ENCODE assay signal across 15 mouse cellular contexts in the genomic region with DNA sequence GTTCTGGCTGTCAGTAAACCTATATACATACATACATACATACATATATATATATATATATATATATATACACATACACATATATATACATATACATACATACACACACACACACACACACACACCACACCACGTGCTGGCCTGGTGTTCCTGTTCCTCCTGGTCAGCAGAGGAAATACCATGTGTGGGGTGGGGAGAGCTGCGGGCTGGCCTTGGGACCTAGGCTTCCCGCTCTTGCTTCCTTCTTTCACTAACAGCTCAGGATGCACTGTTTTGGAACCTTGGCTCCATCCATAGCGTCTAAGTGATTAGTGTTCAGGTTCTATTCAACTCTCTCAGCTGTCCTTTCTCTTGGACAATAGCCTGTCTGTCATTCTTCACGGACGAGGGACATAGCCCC. TPM values are rescaled to one million over a fixed set of nuclear protein-coding genes. Genes with fewer than 3 reads are reported as not detected.
DNase-seq lines count a peak whose midpoint lies in the region; ATAC-seq and TF ChIP-seq lines count a peak whose summit lies in the region.
"Had no signal": no experiment of that assay in that cellular context is flagged by ENCODE, and none has a peak within 500 bp of the region (broad histone marks: within the 10 kb centered on the region; RNA-seq: fewer than 3 reads in every experiment).

No protein-coding gene starts in this region.

- H3K36me3 ChIP-seq in heart, embryonic 13.5 days, result peaks cover 24% of the 10 kb centered on the region
- H3K36me3 ChIP-seq in embryonic facial prominence, embryonic 10.5 days (replicated peaks), result peaks cover 33% of the 10 kb centered on the region
- no peaks in the 10 kb centered on the region for H3K36me3 ChIP-seq in liver, embryonic 14.5 days (replicated peaks; ENCODE audit: control insufficient read depth, insufficient read depth, low read depth)

- H3K9ac ChIP-seq in heart, embryonic 13.5 days, result no peak overlapping the region
- H3K9ac ChIP-seq in liver, embryonic 14.5 days (replicated peaks), result peak overlapping the region; percentile 32
- H3K9ac ChIP-seq: hindbrain, embryonic 14.5 days; neural tube, embryonic 15.5 days had no signal

- no peak for TF ChIP-seq EP300 in liver, embryonic 14.5 days (IDR thresholded peaks at IDR 0.05; ENCODE audit: low read depth)

- no peak for DNase-seq in heart, adult 9 months (ENCODE audit: low spot score in 2 of 2)
- peak; percentile 39 to 56 for DNase-seq in kidney, postnatal 36 days
- DNase-seq in kidney, adult 9 months, result no peak
- no peak for DNase-seq in embryonic facial prominence, embryonic 10.5 days (ENCODE audit: low spot score)
- DNase-seq in liver, embryonic 14.5 days (ENCODE audit: low read depth in 3 of 3, low spot score in 3 of 3), result no peak
- DNase-seq in layer of hippocampus, postnatal 10 days (ENCODE audit: low spot score in 2 of 2), result no peak
- DNase-seq: cerebellum, adult 9-11 months; gastrocnemius, postnatal 14 days; layer of hippocampus, postnatal 36 days; thymus, postnatal 25 days had no signal

- peaks cover 72% of the 10 kb centered on the region for H3K4me1 ChIP-seq in heart, embryonic 13.5 days
- H3K4me1 ChIP-seq in embryonic facial prominence, embryonic 10.5 days, result peaks cover 19% of the 10 kb centered on the region
- peaks cover 58 to 70% of the 10 kb centered on the region in 2 experiments for H3K4me1 ChIP-seq in liver, embryonic 14.5 days (replicated peaks; ENCODE audit: control insufficient read depth in 2 of 2, insufficient read depth in 2 of 2, low read length in 1 of 2)

- WGBS in heart, embryonic 13.5 days, result 60% methylated on average over 6 of the region's 6 CpGs
- 79% methylated on average over 6 of the region's 6 CpGs for WGBS in embryonic facial prominence, embryonic 10.5 days
- 61% methylated on average over 6 of the region's 6 CpGs for WGBS in liver, embryonic 14.5 days (ENCODE audit: insufficient replicate concordance)

- no peak for TF ChIP-seq CTCF in liver, embryonic 14.5 days (IDR thresholded peaks at IDR 0.05; ENCODE audit: low read depth)

- H3K27me3 ChIP-seq in heart, embryonic 13.5 days (replicated peaks), result no peaks in the 10 kb centered on the region
- H3K27me3 ChIP-seq in embryonic facial prominence, embryonic 10.5 days (replicated peaks; ENCODE audit: low read depth, poor library complexity, severe bottlenecking), result no peaks in the 10 kb centered on the region
- no peaks in the 10 kb centered on the region for H3K27me3 ChIP-seq in liver, embryonic 14.5 days (ENCODE audit: control insufficient read depth, insufficient read depth, low read length)
- H3K27me3 ChIP-seq: neural tube, embryonic 15.5 days had no signal

- peak overlapping the region; percentile 73 for H3K27ac ChIP-seq in heart, embryonic 13.5 days (replicated peaks)
- 0 out of 2 replicates have a peak overlapping the region, but pooled peaks have one; percentile 24 for H3K27ac ChIP-seq in embryonic facial prominence, embryonic 10.5 days (replicated peaks)
- peak overlapping the region; percentile 99 for H3K27ac ChIP-seq in liver, embryonic 14.5 days
- H3K27ac ChIP-seq: hindbrain, embryonic 14.5 days; macrophage; neural tube, embryonic 15.5 days had no signal

- no peak overlapping the region for H3K4me3 ChIP-seq in heart, embryonic 13.5 days
- H3K4me3 ChIP-seq in embryonic facial prominence, embryonic 10.5 days, result no peak overlapping the region
- peak overlapping the region; percentile 2 to 27; a peak in 1 of 4 replicates for H3K4me3 ChIP-seq in liver, embryonic 14.5 days (ENCODE audit: insufficient read depth in 1 of 2, low read depth in 2 of 2, low read length in 2 of 2)
- H3K4me3 ChIP-seq: neural tube, embryonic 15.5 days had no signal

- H3K9me3 ChIP-seq in heart, embryonic 13.5 days, result no peaks in the 10 kb centered on the region
- H3K9me3 ChIP-seq in embryonic facial prominence, embryonic 10.5 days, result no peaks in the 10 kb centered on the region
- no peaks in the 10 kb centered on the region for H3K9me3 ChIP-seq in liver, embryonic 14.5 days (ENCODE audit: control insufficient read depth, low read length)
- H3K9me3 ChIP-seq: neural tube, embryonic 15.5 days had no signal

- peak overlapping the region; percentile 21; the same call in 1 of the 2 replicates for H3K4me2 ChIP-seq in heart, embryonic 13.5 days
- H3K4me2 ChIP-seq in liver, embryonic 14.5 days (ENCODE audit: low read depth), result peak overlapping the region; percentile 52
- H3K4me2 ChIP-seq: hindbrain, embryonic 14.5 days; midbrain, embryonic 11.5 days; neural tube, embryonic 15.5 days had no signal

- no peak for ATAC-seq in heart, embryonic 13.5 days (ENCODE audit: extremely low read depth, insufficient number of reproducible peaks, low FRiP score, low TSS enrichment)
- no peak for ATAC-seq in liver, embryonic 14.5 days (ENCODE audit: insufficient read depth)

RNA-seq across cellular contexts. Expression of a gene that starts 48.3 kb away (rescaled TPM):
- 11.9 and 12.2 TPM in 2 replicates for polyA plus RNA-seq in heart, embryonic 13.5 days (2015; fragmentation: Nextera tagmentation; extraction: Ambion mirVana)
- polyA plus RNA-seq in embryonic facial prominence, embryonic 10.5 days (2016; fragmentation: Nextera tagmentation; extraction: Ambion mirVana), result 13.7 and 13.8 TPM in 2 replicates
- 6.1 and 7.5 TPM in 2 replicates for polyA plus RNA-seq in liver, embryonic 14.5 days (2012; rRNA removed)
- 2.5 and 4.0 TPM in 2 replicates for polyA plus RNA-seq in liver, embryonic 14.5 days (2014; fragmentation: Nextera tagmentation; extraction: Ambion mirVana)
- total RNA-seq in layer of hippocampus, postnatal 10 days (2021), result 10 to 100 TPM; 35.3 to 40.2 TPM

Comparison
In these comparisons a context has a peak if more than half of its experiments do, and no peak if none do; other contexts are left out.
1. DNase-seq: peak in kidney, postnatal 36 days (2 of 2); none in heart, adult 9 months (0 of 2), kidney, adult 9 months (single experiment), embryonic facial prominence, embryonic 10.5 days (single experiment), liver, embryonic 14.5 days (0 of 3) and layer of hippocampus, postnatal 10 days (0 of 2).
2. H3K27ac ChIP-seq: peak in every context shown above with its lines; median percentile 99 in liver, embryonic 14.5 days; 73 in heart, embryonic 13.5 days; 24 in embryonic facial prominence, embryonic 10.5 days.
3. H3K4me3 ChIP-seq: peak in liver, embryonic 14.5 days (2 of 2); none in heart, embryonic 13.5 days (single experiment) and embryonic facial prominence, embryonic 10.5 days (single experiment).